Mouse (Mus musculus) cortical plate, adult 2 months (tissue): Measurements from ENCODE around the gene Sidt2.

ENCODE experiments used
- CTCF ChIP-seq: fragments of 200-500 bp; IDR thresholded peaks from 2 replicates; pipeline ENCODE4 v1.5.1; 2011; ENCODE audit warnings: mild to moderate bottlenecking, control low read depth, low read length; ENCODE audit not compliant: insufficient read depth; ENCODE audit errors: extremely low read depth
- POLR2A ChIP-seq: fragments of 200-500 bp; IDR thresholded peaks from 2 replicates; pipeline ENCODE4 v1.6.1; 2011; ENCODE audit warnings: mild to moderate bottlenecking, low read length, control low read depth; ENCODE audit not compliant: insufficient read depth; ENCODE audit errors: extremely low read depth

- TF ChIP-seq CTCF (no peak), POLR2A (no peak)
Measured at GRCm38 (mm10) chr9:45946182-45946871, 8.7 kb downstream of the Sidt2 start.
